Mouse (Mus musculus) MEL (cell line): Measurements from ENCODE around the gene Preb. TPM values are rescaled to one million over a fixed set of nuclear protein-coding genes. Genes with fewer than 3 reads are reported as not detected.

Experiments
- DNase-seq: peaks from one replicate; pipeline ENCODE4 v3.0.0; 2011; ENCODE audit warnings: low read depth, low spot score
- H3K27ac ChIP-seq: 2 replicates; pipeline ENCODE4 v1.5.1; 2012; ENCODE audit warnings: low read depth, mild to moderate bottlenecking, control low read depth, low read length, moderate library complexity; ENCODE audit not compliant: control insufficient read depth
- H3K27me3 ChIP-seq, 2 experiments: fragments of 150-350 bp in 1 of 2; sonication (generic) in 1 of 2; 2 replicates each; pipeline ENCODE4 v1.6.1; 2012; ENCODE audit warnings: low read length in 2 of 2, mild to moderate bottlenecking in 2 of 2, improper control_type of control experiment in 1 of 2, moderate library complexity in 1 of 2; ENCODE audit not compliant: insufficient read depth in 2 of 2, control insufficient read depth in 1 of 2
- H3K36me3 ChIP-seq, 2 experiments: 2 replicates each; pipeline ENCODE4 v1.6.1; 2012 to 2014; ENCODE audit warnings: low read length in 2 of 2, improper control_type of control experiment in 1 of 2, inconsistent platforms in 1 of 2, mild to moderate bottlenecking in 1 of 2; ENCODE audit not compliant: insufficient read depth in 2 of 2, control insufficient read depth in 1 of 2
- H3K4me1 ChIP-seq, 2 experiments: fragments of 150-350 bp in 1 of 2; sonication (generic) in 1 of 2; 2 replicates each; pipeline ENCODE4 v1.6.1; 2012; ENCODE audit warnings: low read length in 2 of 2, improper control_type of control experiment in 1 of 2, mild to moderate bottlenecking in 1 of 2; ENCODE audit not compliant: insufficient read depth in 2 of 2, control insufficient read depth in 1 of 2
- H3K4me3 ChIP-seq, 2 experiments: fragments of 150-350 bp in 1 of 2; sonication (generic) in 1 of 2; 2 replicates each; pipeline ENCODE4 v1.5.1; 2012; ENCODE audit warnings: low read depth in 2 of 2, low read length in 2 of 2, mild to moderate bottlenecking in 2 of 2, moderate library complexity in 2 of 2, control low read depth in 1 of 2, improper control_type of control experiment in 1 of 2; ENCODE audit not compliant: control insufficient read depth in 1 of 2, insufficient read depth in 1 of 2
- H3K79me2 ChIP-seq: 2 replicates; pipeline ENCODE4 v1.6.1; 2012; ENCODE audit warnings: mild to moderate bottlenecking, low read length, moderate library complexity; ENCODE audit not compliant: control insufficient read depth, poor library complexity, insufficient read depth
- H3K9ac ChIP-seq: 2 replicates; pipeline ENCODE4 v1.6.1; 2012; ENCODE audit warnings: low read depth, mild to moderate bottlenecking, control low read depth, low read length, moderate library complexity; ENCODE audit not compliant: control insufficient read depth, poor library complexity, severe bottlenecking
- H3K9me3 ChIP-seq: fragments of 150-350 bp; sonication (generic); replicated peaks from 2 replicates; pipeline ENCODE4 v1.6.1; 2012; ENCODE audit warnings: mild to moderate bottlenecking, low read length, improper control_type of control experiment, moderate library complexity; ENCODE audit not compliant: insufficient read depth
- BHLHE40 ChIP-seq: IDR thresholded peaks from 2 replicates; pipeline ENCODE4 v1.6.1; 2012; ENCODE audit warnings: low read depth, mild to moderate bottlenecking, inconsistent platforms, low read length, improper control_type of control experiment, borderline replicate concordance
- EP300 ChIP-seq, 2 experiments: IDR thresholded peaks; 2 replicates each; pipeline ENCODE4 v1.6.1; 2011; ENCODE audit warnings: improper control_type of control experiment in 2 of 2, low read length in 2 of 2, low read depth in 1 of 2, mild to moderate bottlenecking in 1 of 2
- ETS1 ChIP-seq: IDR thresholded peaks from 2 replicates; pipeline ENCODE4 v1.6.1; 2012; ENCODE audit warnings: low read depth, mild to moderate bottlenecking, inconsistent platforms, low read length, improper control_type of control experiment, moderate library complexity
- JUND ChIP-seq: IDR thresholded peaks from 2 replicates; pipeline ENCODE4 v1.6.1; 2011; ENCODE audit warnings: low read depth, mild to moderate bottlenecking, improper control_type of control experiment, low read length
- KAT2A ChIP-seq: conservative IDR thresholded peaks from 2 replicates; pipeline ENCODE4 v1.6.1; 2012; ENCODE audit warnings: low read depth, low read length, improper control_type of control experiment, inconsistent platforms
- MAFK ChIP-seq: IDR thresholded peaks from 2 replicates; pipeline ENCODE4 v1.6.1; 2011; ENCODE audit warnings: low read depth, mild to moderate bottlenecking, low read length, improper control_type of control experiment, borderline replicate concordance
- MAX ChIP-seq: IDR thresholded peaks from 2 replicates; pipeline ENCODE4 v1.6.1; 2011; ENCODE audit warnings: low read length, improper control_type of control experiment
- MEF2A ChIP-seq: IDR thresholded peaks from 2 replicates; pipeline ENCODE4 v1.6.1; 2014; ENCODE audit warnings: low read depth, mild to moderate bottlenecking, inconsistent platforms, low read length, improper control_type of control experiment; ENCODE audit not compliant: poor library complexity, insufficient replicate concordance, severe bottlenecking; ENCODE audit errors: extremely low read depth
- MYB ChIP-seq: IDR thresholded peaks from 2 replicates; pipeline ENCODE4 v1.6.1; 2011; ENCODE audit warnings: mild to moderate bottlenecking, low read depth, low read length, improper control_type of control experiment
- MYC ChIP-seq: IDR thresholded peaks from 2 replicates; pipeline ENCODE4 v1.6.1; 2011; ENCODE audit warnings: low read depth, mild to moderate bottlenecking, low read length, improper control_type of control experiment, moderate library complexity
- NELFE ChIP-seq: IDR thresholded peaks from 2 replicates; pipeline ENCODE4 v1.6.1; 2011; ENCODE audit warnings: low read depth, low read length, improper control_type of control experiment
- POLR2AphosphoS2 ChIP-seq: IDR thresholded peaks from 2 replicates; pipeline ENCODE4 v1.6.1; 2011; ENCODE audit warnings: low read length, improper control_type of control experiment
- POLR2AphosphoS5 ChIP-seq: IDR thresholded peaks from 2 replicates; pipeline ENCODE4 v1.6.1; 2012; ENCODE audit warnings: low read depth, borderline replicate concordance, mild to moderate bottlenecking, inconsistent platforms, low read length, moderate library complexity, mixed read lengths
- RAD21 ChIP-seq: IDR thresholded peaks from 2 replicates; pipeline ENCODE4 v1.6.1; 2011; ENCODE audit warnings: mild to moderate bottlenecking, low read depth, low read length, improper control_type of control experiment
- RCOR1 ChIP-seq: IDR thresholded peaks from 2 replicates; pipeline ENCODE4 v1.6.1; 2012; ENCODE audit warnings: low read depth, mild to moderate bottlenecking, inconsistent platforms, low read length, improper control_type of control experiment
- SIN3A ChIP-seq: IDR thresholded peaks from 2 replicates; pipeline ENCODE4 v1.6.1; 2012; ENCODE audit warnings: low read length, improper control_type of control experiment, inconsistent platforms
- TCF12 ChIP-seq: IDR thresholded peaks from 2 replicates; pipeline ENCODE4 v1.6.1; 2014; ENCODE audit warnings: low read depth, mild to moderate bottlenecking, inconsistent platforms, low read length, improper control_type of control experiment, moderate library complexity
- ZC3H11A ChIP-seq: IDR thresholded peaks from 2 replicates; pipeline ENCODE4 v1.6.1; 2012; ENCODE audit warnings: low read depth, mild to moderate bottlenecking, inconsistent platforms, low read length, improper control_type of control experiment
- ZKSCAN1 ChIP-seq: IDR thresholded peaks from 2 replicates; pipeline ENCODE4 v1.6.1; 2012; ENCODE audit warnings: low read depth, mild to moderate bottlenecking, inconsistent platforms, low read length, improper control_type of control experiment, moderate library complexity
- ZNF384 ChIP-seq: IDR thresholded peaks from 2 replicates; pipeline ENCODE4 v1.6.1; 2012; ENCODE audit warnings: low read depth, mild to moderate bottlenecking, inconsistent platforms, low read length, improper control_type of control experiment
- polyA plus RNA-seq, 2 experiments: library from polyadenylated mRNA; stranded (reverse) in 1 of 2; unstranded in 1 of 2; fragments of >175 nt in 1 of 2; fragments of >200 nt in 1 of 2; gene quantifications; 2 replicates each; pipeline versions ENCODE4 v1.2.1 to v1.2.4; 2012; ENCODE audit warnings: low replicate concordance in 2 of 2, low read depth in 1 of 2; ENCODE audit not compliant: insufficient read length in 2 of 2, insufficient read depth in 1 of 2, missing spikeins in 1 of 2
- total RNA-seq: library from RNA; depleted of rRNA; stranded (reverse); fragments of 300-350 nt; gene quantifications from 2 replicates; pipeline ENCODE4 v1.2.3, GENCODE M21; 2012

Gene Preb
- total and polyA plus RNA-seq, 3 experiments: 143 to 247 TPM; not detected in 1

DNA sequence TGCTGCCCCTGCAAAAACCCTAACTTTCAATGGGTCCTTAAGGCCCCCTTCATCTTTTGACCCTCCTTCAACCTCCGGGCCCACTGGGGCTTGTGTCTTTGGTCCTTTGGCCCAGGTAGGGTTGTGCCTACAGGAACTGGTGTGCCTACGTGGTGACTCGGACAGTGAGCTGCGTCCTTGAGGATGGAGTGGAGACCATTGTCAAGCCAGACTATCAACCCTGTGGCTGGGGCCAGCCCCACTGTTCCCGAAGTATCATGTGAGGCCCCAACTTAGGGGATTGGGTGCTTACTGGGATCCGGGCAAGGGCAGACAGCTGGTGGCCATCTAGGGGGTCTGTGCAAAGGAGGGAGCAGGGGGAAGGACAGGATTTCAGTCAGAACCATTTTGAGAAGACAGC, 45.3 kb downstream of the Preb start:
- H3K79me2 ChIP-seq: no peaks in the 10 kb centered on the region
- DNase-seq: no peak
- H3K27ac ChIP-seq: no peak overlapping the region
- no peaks in the 10 kb centered on the region for H3K9me3 ChIP-seq
- H3K9ac ChIP-seq: no peak overlapping the region
- peaks cover 16 to 36% of the 10 kb centered on the region in 2 experiments for H3K4me1 ChIP-seq
- TF ChIP-seq ZC3H11A (no peak), MAFK (no peak), RAD21 (no peak), TCF12 (no peak), POLR2AphosphoS2 (no peak), MYC (no peak), MYB (no peak), RCOR1 (no peak), MAX (no peak), EP300 (IDR thresholded peaks at IDR 0.05; ENCODE audit: low read depth in 1 of 2, low read length in 2 of 2) (no peak), MEF2A (no peak), ETS1 (no peak), ZNF384 (no peak), BHLHE40 (no peak), ZKSCAN1 (no peak), NELFE (no peak), JUND (no peak), POLR2AphosphoS5 (no peak)
- H3K4me3 ChIP-seq: no peak overlapping the region
- no peaks in the 10 kb centered on the region for H3K27me3 ChIP-seq
- peaks cover 0 to 22% of the 10 kb centered on the region in 2 experiments; a peak in 2 of 4 replicates for H3K36me3 ChIP-seq

DNA sequence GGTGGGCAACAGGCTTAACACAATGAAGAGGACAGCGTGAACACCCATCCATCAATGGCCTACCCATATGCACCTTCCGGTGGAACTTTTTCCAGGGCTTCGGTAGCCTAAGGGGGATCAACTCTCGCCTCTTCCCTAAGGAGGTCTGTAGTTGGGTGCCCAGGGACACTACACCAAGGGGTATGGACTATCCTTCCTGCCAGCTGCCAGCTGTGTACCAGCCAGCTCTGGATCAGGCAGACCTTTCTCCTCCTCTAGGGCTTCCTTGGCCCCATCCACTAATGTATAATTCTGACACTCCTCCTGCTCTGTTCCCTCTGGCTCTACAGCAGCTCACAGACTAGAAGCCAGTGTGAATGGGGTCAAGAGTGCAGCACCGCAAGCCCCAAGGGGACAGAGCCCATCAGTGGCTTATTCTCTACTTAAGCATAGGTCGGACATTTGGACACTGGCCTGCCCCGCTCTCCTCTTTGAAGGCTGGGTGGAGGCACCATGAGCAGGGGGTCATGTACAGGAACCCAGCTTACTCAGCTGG, 46.0 kb downstream of the Preb start:
- no peak for TF ChIP-seq SIN3A
- no peak for TF ChIP-seq ZNF384
- TF ChIP-seq MAX: no peak
- TF ChIP-seq KAT2A: no peak
- no peak for TF ChIP-seq EP300 (IDR thresholded peaks at IDR 0.05; ENCODE audit: low read depth in 1 of 2, low read length in 2 of 2)
- H3K27me3 ChIP-seq: no peaks in the 10 kb centered on the region
- H3K9me3 ChIP-seq: no peaks in the 10 kb centered on the region
- no peaks in the 10 kb centered on the region for H3K79me2 ChIP-seq
- DNase-seq: no peak
- H3K27ac ChIP-seq: peak overlapping the region; percentile 15; the same call in 1 of the 2 replicates
- H3K4me3 ChIP-seq: no peak overlapping the region
- H3K36me3 ChIP-seq: peaks cover 0 to 22% of the 10 kb centered on the region in 2 experiments; a peak in 2 of 4 replicates
- H3K4me1 ChIP-seq: peaks cover 16 to 36% of the 10 kb centered on the region in 2 experiments
- no peak overlapping the region for H3K9ac ChIP-seq
